Mouse (Mus musculus): Measurements from ENCODE around the gene Uqcc1. TPM values are rescaled to one million over a fixed set of nuclear protein-coding genes. Genes with fewer than 3 reads are reported as not detected.
A peak's percentile ranks its signal among the peaks of the same experiment; 100 is the strongest.

Uqcc1 gene
- polyA plus RNA-seq, 1 experiment from 2014 or later = 31.7 TPM

DNA sequence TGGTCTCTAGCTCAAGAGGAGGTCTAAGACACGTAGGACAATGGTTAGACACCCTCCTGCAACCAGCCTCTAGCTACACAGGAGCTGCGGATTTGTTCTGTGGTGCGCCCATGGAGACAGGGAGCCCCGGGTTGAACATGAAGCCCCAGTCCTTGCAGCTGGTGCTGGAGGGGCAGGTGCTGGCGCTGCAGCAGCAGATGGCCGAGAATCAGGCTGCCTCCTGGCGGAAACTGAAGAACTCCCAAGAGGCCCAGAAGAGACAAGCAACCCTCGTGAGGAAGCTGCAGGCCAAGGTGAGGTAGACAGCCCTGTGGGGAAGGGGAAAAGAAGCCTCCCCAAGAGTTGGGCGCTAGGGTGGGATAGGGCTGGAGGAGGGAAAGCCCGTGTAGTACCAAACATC, 31.8 kb upstream of the Uqcc1 start:
- Histone ChIP-seq H3K4me3 (ENCODE audit: low read depth, low read length) (no peak overlapping the region), H3K36me3 (replicated peaks; ENCODE audit: insufficient read depth, low read length) (peaks cover 29% of the 10 kb centered on the region), H3K4me1 (ENCODE audit: insufficient read depth) (peaks cover 5% of the 10 kb centered on the region), H3K9ac (replicated peaks) (no peak overlapping the region), H3K27ac (ENCODE audit: low read depth) (no peak overlapping the region), H3K27me3 (ENCODE audit: insufficient read depth, low read length) (no peaks in the 10 kb centered on the region), H3K4me2 (ENCODE audit: low read depth, low read length) (no peak overlapping the region), H3K9me3 (ENCODE audit: low read length) (no peaks in the 10 kb centered on the region)
- ATAC-seq (peak; percentile 27; the same call in 1 of the 2 replicates), DNase-seq (peak; percentile 41)
- no peak for TF ChIP-seq CTCF (IDR thresholded peaks at IDR 0.05; ENCODE audit: low read depth)
- TF ChIP-seq EP300 (IDR thresholded peaks at IDR 0.05; ENCODE audit: low read depth) = no peak
- 80% methylated on average over 10 of the region's 10 CpGs for WGBS (ENCODE audit: insufficient replicate concordance)

DNA sequence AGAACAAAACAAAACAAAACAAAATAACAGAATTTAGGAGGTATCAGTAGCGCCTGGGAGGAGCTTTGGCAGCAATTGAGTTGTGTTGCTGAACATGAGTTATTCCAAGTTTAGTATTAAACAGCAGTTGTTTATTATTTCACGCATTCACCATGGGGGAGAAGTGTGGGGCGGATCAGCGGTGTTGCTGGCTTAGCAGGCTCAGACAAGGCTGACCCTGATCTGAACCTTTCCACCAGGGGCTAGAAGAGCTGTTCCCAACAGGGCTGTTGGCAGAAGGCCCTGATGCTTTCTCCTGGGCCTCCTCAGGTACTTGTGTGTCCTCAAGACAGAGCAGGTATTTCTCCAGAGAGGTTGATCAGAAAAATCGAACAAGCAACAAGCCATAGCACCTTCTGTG, 29.9 kb upstream of the Uqcc1 start:
- no peak for DNase-seq
- TF ChIP-seq EP300 (IDR thresholded peaks at IDR 0.05; ENCODE audit: low read depth) (no peak), CTCF (IDR thresholded peaks at IDR 0.05; ENCODE audit: low read depth) (no peak)

DNA sequence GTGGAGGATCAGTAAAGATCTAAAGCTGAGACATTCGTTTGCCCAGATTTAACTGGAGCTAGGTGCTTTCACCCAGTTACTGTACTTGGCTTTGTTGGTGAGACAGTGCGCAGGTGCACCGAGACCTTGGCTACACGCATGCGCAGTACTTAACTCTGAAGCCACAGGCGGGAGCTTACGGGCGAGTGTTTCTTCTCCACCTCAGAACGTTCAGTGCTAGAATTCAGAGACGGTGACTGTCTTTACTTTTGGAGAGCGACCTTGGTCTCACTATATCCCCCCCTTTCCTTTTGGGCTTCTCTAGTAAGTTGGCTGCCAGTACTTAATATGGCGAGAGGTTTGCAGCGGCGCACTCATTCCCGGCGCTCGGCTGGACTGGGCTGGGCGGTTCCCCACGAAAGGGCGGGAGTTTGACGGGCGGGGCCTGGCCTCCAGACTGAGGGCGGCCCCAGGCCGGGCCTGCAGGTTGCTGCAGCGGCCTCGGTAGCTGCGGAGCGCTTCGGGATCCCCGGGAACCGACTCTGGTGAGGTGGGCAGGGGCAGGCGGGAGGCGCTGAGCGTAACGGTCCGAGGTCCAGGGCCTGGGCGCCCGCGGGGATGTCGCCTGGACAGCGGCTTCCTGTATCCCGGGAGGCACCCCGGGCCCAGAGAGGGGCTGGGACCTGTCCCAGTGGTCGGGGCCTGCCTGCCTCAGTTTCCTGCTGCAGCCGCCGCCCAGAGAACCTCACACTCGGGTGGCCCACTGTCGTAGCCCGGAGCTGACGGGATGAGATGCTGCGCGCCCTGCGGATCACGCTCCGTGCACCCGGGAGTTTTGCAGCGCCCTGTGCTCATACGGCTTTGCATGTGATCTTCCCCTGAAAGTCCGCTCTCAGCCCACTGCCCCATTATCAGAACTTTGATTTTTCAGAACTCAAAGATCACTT, 26.3 kb upstream of the Uqcc1 start, which contains the start of gene Cep250:
Cep250 (plus strand) TSS at position 325 of the 926 bp plus-strand sequence.
- TF ChIP-seq CTCF (IDR thresholded peaks at IDR 0.05; ENCODE audit: low read depth) (no peak), EP300 (IDR thresholded peaks at IDR 0.05; ENCODE audit: low read depth) (no peak)
- Histone ChIP-seq H3K36me3 (replicated peaks; ENCODE audit: insufficient read depth, low read length) (no peaks in the 10 kb centered on the region), H3K4me1 (ENCODE audit: insufficient read depth) (peaks cover 5% of the 10 kb centered on the region), H3K27me3 (ENCODE audit: insufficient read depth, low read length) (no peaks in the 10 kb centered on the region), H3K4me3 (ENCODE audit: low read depth, low read length) (peak within 1 kb of the TSS; percentile 94), H3K9ac (replicated peaks) (peak within 1 kb of the TSS; percentile 89), H3K4me2 (ENCODE audit: low read depth, low read length) (peak within 1 kb of the TSS; percentile 99), H3K9me3 (ENCODE audit: low read length) (no peaks in the 10 kb centered on the region), H3K27ac (ENCODE audit: low read depth) (peak within 1 kb of the TSS; percentile 79)
- peak; percentile 95 for DNase-seq
- under 1% methylated on average over 59 of the region's 59 CpGs for WGBS (ENCODE audit: insufficient replicate concordance)
- ATAC-seq = peak; percentile 99

More for the DNA sequence above, 29.9 kb upstream of the Uqcc1 start:
- no peak overlapping the region for H3K4me2 ChIP-seq (ENCODE audit: low read depth, low read length)
- H3K27ac ChIP-seq (ENCODE audit: low read depth) = no peak overlapping the region
- WGBS (ENCODE audit: insufficient replicate concordance) = 73% methylated on average over 5 of the region's 5 CpGs
- H3K4me1 ChIP-seq (ENCODE audit: insufficient read depth) = peaks cover 5% of the 10 kb centered on the region
- H3K9ac ChIP-seq (replicated peaks) = no peak overlapping the region
- H3K9me3 ChIP-seq (ENCODE audit: low read length) = no peaks in the 10 kb centered on the region
- no peak overlapping the region for H3K4me3 ChIP-seq (ENCODE audit: low read depth, low read length)
- ATAC-seq = no peak
- peaks cover 17% of the 10 kb centered on the region for H3K36me3 ChIP-seq (replicated peaks; ENCODE audit: insufficient read depth, low read length)
- H3K27me3 ChIP-seq (ENCODE audit: insufficient read depth, low read length) = no peaks in the 10 kb centered on the region

DNA sequence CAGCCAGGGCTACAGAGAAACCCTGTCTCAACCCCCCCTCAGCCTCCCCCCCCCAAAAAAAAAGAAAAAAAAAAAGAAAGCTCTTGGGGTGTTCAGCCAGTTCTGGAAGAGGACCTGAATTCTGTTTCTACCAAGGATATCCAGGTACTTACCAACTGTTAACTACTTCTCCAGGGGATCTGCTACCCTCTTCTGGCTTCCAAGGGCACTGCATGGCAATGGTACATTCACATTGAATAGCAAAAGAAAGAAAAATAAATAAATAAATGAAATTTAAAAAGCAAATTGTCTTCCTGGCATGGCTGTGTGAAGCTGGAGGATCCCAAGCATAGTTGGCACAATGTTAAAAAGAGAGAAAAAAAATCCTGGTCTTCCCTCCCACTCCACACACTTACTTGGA, 21.9 kb upstream of the Uqcc1 start:
- DNase-seq = peak; percentile 44
- Histone ChIP-seq H3K9ac (replicated peaks) (no peak overlapping the region), H3K4me1 (ENCODE audit: insufficient read depth) (peaks cover 5% of the 10 kb centered on the region), H3K36me3 (replicated peaks; ENCODE audit: insufficient read depth, low read length) (no peaks in the 10 kb centered on the region), H3K4me2 (ENCODE audit: low read depth, low read length) (no peak overlapping the region), H3K9me3 (ENCODE audit: low read length) (no peaks in the 10 kb centered on the region), H3K27me3 (ENCODE audit: insufficient read depth, low read length) (no peaks in the 10 kb centered on the region), H3K27ac (ENCODE audit: low read depth) (no peak overlapping the region), H3K4me3 (ENCODE audit: low read depth, low read length) (no peak overlapping the region)
- TF ChIP-seq CTCF (IDR thresholded peaks at IDR 0.05; ENCODE audit: low read depth) (peak; percentile 72), EP300 (IDR thresholded peaks at IDR 0.05; ENCODE audit: low read depth) (no peak)
- ATAC-seq = no peak

DNA sequence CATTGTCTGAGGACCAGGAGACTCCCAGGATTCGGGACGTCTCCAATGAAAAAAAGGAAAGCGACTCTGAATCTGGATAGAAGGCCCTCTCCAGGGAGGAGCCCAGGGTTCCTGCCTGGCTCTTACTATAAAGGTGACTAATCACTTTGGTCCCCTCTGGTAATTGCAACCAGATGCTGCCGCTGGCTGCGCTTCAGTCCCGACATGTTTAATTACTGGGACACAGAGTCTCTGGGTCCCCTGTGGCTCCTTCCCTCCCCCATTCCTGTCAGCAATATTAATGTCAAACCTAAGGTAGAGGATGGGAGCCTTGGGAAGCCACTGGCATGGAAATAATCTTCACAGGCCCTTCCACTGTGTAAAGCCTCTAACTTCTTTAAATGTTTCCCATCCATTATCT, 19.3 kb upstream of the Uqcc1 start:
- Histone ChIP-seq H3K36me3 (replicated peaks; ENCODE audit: insufficient read depth, low read length) (no peaks in the 10 kb centered on the region), H3K9ac (replicated peaks) (no peak overlapping the region), H3K9me3 (ENCODE audit: low read length) (no peaks in the 10 kb centered on the region), H3K4me3 (ENCODE audit: low read depth, low read length) (no peak overlapping the region), H3K4me1 (ENCODE audit: insufficient read depth) (peaks cover 5% of the 10 kb centered on the region; the same call in 1 of the 2 replicates), H3K27me3 (ENCODE audit: insufficient read depth, low read length) (no peaks in the 10 kb centered on the region), H3K27ac (ENCODE audit: low read depth) (no peak overlapping the region), H3K4me2 (ENCODE audit: low read depth, low read length) (no peak overlapping the region)
- ATAC-seq (no peak), DNase-seq (no peak)
- WGBS (ENCODE audit: insufficient replicate concordance) = 71% methylated on average over 6 of the region's 6 CpGs
- TF ChIP-seq EP300 (IDR thresholded peaks at IDR 0.05; ENCODE audit: low read depth) = no peak
- no peak for TF ChIP-seq CTCF (IDR thresholded peaks at IDR 0.05; ENCODE audit: low read depth)

DNA sequence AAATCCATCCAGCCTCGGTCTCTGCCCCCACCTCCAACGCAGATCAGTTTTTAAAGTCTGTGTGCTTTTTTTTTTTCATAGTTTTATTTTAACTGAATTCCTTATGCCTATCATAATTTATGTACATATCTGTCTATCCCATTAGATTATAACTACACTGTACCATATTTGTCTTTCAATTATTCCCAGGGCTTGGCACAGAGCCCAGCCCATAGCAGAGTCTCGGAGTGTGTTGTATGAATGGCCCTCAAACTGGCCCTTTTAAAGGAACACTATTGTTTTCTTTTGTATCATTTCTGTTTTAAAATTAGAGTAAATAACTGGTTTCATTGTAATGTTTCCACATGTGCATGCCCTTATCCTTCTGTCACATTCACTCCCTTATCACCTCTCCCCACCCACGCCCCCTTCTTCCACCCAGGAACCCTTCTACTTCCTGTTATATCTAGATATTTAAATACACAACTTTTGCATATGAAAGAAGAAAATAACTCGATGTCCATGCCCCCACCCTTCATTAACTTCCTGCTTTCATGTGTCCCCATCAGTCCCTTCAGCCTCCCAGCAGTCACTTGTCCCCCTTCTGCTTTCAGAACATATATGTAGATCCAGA, 17.4 kb upstream of the Uqcc1 start:
- DNase-seq (no peak), ATAC-seq (peak; percentile 51; the same call in 1 of the 2 replicates)
- Histone ChIP-seq H3K9me3 (ENCODE audit: low read length) (no peaks in the 10 kb centered on the region), H3K4me2 (ENCODE audit: low read depth, low read length) (0 out of 2 replicates have a peak overlapping the region, but pooled peaks have one; percentile 18), H3K36me3 (replicated peaks; ENCODE audit: insufficient read depth, low read length) (no peaks in the 10 kb centered on the region), H3K9ac (replicated peaks) (no peak overlapping the region), H3K4me1 (ENCODE audit: insufficient read depth) (peaks cover 5% of the 10 kb centered on the region; the same call in 1 of the 2 replicates), H3K27ac (ENCODE audit: low read depth) (no peak overlapping the region; the same call in 1 of the 2 replicates), H3K4me3 (ENCODE audit: low read depth, low read length) (no peak overlapping the region), H3K27me3 (ENCODE audit: insufficient read depth, low read length) (no peaks in the 10 kb centered on the region)
- 40% methylated on average over 5 of the region's 5 CpGs for WGBS (ENCODE audit: insufficient replicate concordance)
- TF ChIP-seq CTCF (IDR thresholded peaks at IDR 0.05; ENCODE audit: low read depth) = no peak
- peak; percentile 64; the same call in 1 of the 2 replicates for TF ChIP-seq EP300 (IDR thresholded peaks at IDR 0.05; ENCODE audit: low read depth)

Data from liver, postnatal 0 days (tissue).